Mouse (Mus musculus): ENCODE measurements around the gene Cytip. TPM values are rescaled to one million over a fixed set of nuclear protein-coding genes. Genes with fewer than 3 reads are reported as not detected.
"Not testable (repeated sequence)": the region's sequence is repeated elsewhere in the genome, so short reads cannot be mapped to it uniquely, and the experiment has no call there.

The Cytip gene
- polyA plus RNA-seq, 1 experiment from 2014 or later = 0.95 TPM

- no peak overlapping the region for H3K9ac ChIP-seq (replicated peaks; ENCODE audit: low read depth, low read length)
- no peaks in the 10 kb centered on the region for H3K9me3 ChIP-seq (ENCODE audit: control insufficient read depth, low read depth, low read length)
- no peaks in the 10 kb centered on the region for H3K36me3 ChIP-seq (ENCODE audit: control insufficient read depth, insufficient read depth, low read length)
- H3K4me2 ChIP-seq (replicated peaks; ENCODE audit: low read depth, low read length) = no peak overlapping the region
- no peak overlapping the region for H3K4me3 ChIP-seq (ENCODE audit: low read depth, low read length)
- no peak overlapping the region for H3K27ac ChIP-seq (ENCODE audit: low read length)
- no peaks in the 10 kb centered on the region for H3K4me1 ChIP-seq (ENCODE audit: control insufficient read depth, insufficient read depth, low read length)
- no peak for ATAC-seq (ENCODE audit: insufficient number of reproducible peaks, insufficient read depth, low FRiP score, low read depth)
- 67% methylated on average over 4 of the region's 4 CpGs for WGBS
- no peaks in the 10 kb centered on the region for H3K27me3 ChIP-seq (ENCODE audit: control insufficient read depth, insufficient read depth, low read length)
Measured at GRCm38 (mm10) chr2:58111105-58111504, 84.2 kb downstream of the Cytip start.

GRCm38 (mm10) chr2:58107887-58108286, 87.4 kb downstream of the Cytip start:
- H3K36me3 ChIP-seq (ENCODE audit: control insufficient read depth, insufficient read depth, low read length); H3K9me3 ChIP-seq (ENCODE audit: control insufficient read depth, low read depth, low read length); ATAC-seq (ENCODE audit: insufficient number of reproducible peaks, insufficient read depth, low FRiP score, low read depth); H3K4me3 ChIP-seq (ENCODE audit: low read depth, low read length); H3K27me3 ChIP-seq (ENCODE audit: control insufficient read depth, insufficient read depth, low read length); H3K4me1 ChIP-seq (ENCODE audit: control insufficient read depth, insufficient read depth, low read length); H3K9ac ChIP-seq (replicated peaks; ENCODE audit: low read depth, low read length); H3K4me2 ChIP-seq (replicated peaks; ENCODE audit: low read depth, low read length); H3K27ac ChIP-seq (ENCODE audit: low read length): not testable (repeated sequence)
- WGBS = 90% methylated on average over 10 of the region's 16 CpGs

GRCm38 (mm10) chr2:58107046-58107445, 88.3 kb downstream of the Cytip start:
- Histone ChIP-seq H3K4me3 (ENCODE audit: low read depth, low read length) (no peak overlapping the region), H3K4me1 (ENCODE audit: control insufficient read depth, insufficient read depth, low read length) (no peaks in the 10 kb centered on the region), H3K9ac (replicated peaks; ENCODE audit: low read depth, low read length) (no peak overlapping the region), H3K27me3 (ENCODE audit: control insufficient read depth, insufficient read depth, low read length) (no peaks in the 10 kb centered on the region), H3K9me3 (ENCODE audit: control insufficient read depth, low read depth, low read length) (no peaks in the 10 kb centered on the region), H3K4me2 (replicated peaks; ENCODE audit: low read depth, low read length) (no peak overlapping the region), H3K36me3 (ENCODE audit: control insufficient read depth, insufficient read depth, low read length) (no peaks in the 10 kb centered on the region), H3K27ac (ENCODE audit: low read length) (no peak overlapping the region)
- no peak for ATAC-seq (ENCODE audit: insufficient number of reproducible peaks, insufficient read depth, low FRiP score, low read depth)
- WGBS = 87% methylated on average over 6 of the region's 6 CpGs

- no peak for ATAC-seq (ENCODE audit: insufficient number of reproducible peaks, insufficient read depth, low FRiP score, low read depth)
- Histone ChIP-seq H3K4me3 (ENCODE audit: low read depth, low read length) (no peak overlapping the region), H3K36me3 (ENCODE audit: control insufficient read depth, insufficient read depth, low read length) (no peaks in the 10 kb centered on the region), H3K4me2 (replicated peaks; ENCODE audit: low read depth, low read length) (no peak overlapping the region), H3K4me1 (ENCODE audit: control insufficient read depth, insufficient read depth, low read length) (no peaks in the 10 kb centered on the region), H3K27ac (ENCODE audit: low read length) (no peak overlapping the region), H3K9ac (replicated peaks; ENCODE audit: low read depth, low read length) (no peak overlapping the region), H3K27me3 (ENCODE audit: control insufficient read depth, insufficient read depth, low read length) (no peaks in the 10 kb centered on the region), H3K9me3 (ENCODE audit: control insufficient read depth, low read depth, low read length) (no peaks in the 10 kb centered on the region)
- 50% methylated on average over 1 of the region's 1 CpGs for WGBS
Measured at GRCm38 (mm10) chr2:58094818-58095217, 100.5 kb downstream of the Cytip start.

- H3K4me3 ChIP-seq (ENCODE audit: low read depth, low read length) = no peak overlapping the region
- no peak overlapping the region for H3K27ac ChIP-seq (ENCODE audit: low read length)
- no peaks in the 10 kb centered on the region for H3K4me1 ChIP-seq (ENCODE audit: control insufficient read depth, insufficient read depth, low read length)
- H3K9ac ChIP-seq (replicated peaks; ENCODE audit: low read depth, low read length) = no peak overlapping the region
- no peaks in the 10 kb centered on the region for H3K27me3 ChIP-seq (ENCODE audit: control insufficient read depth, insufficient read depth, low read length)
- no peak for ATAC-seq (ENCODE audit: insufficient number of reproducible peaks, insufficient read depth, low FRiP score, low read depth)
- no peaks in the 10 kb centered on the region for H3K9me3 ChIP-seq (ENCODE audit: control insufficient read depth, low read depth, low read length)
- H3K4me2 ChIP-seq (replicated peaks; ENCODE audit: low read depth, low read length) = no peak overlapping the region
- WGBS = 67% methylated on average over 1 of the region's 1 CpGs
- no peaks in the 10 kb centered on the region for H3K36me3 ChIP-seq (ENCODE audit: control insufficient read depth, insufficient read depth, low read length)
Measured at GRCm38 (mm10) chr2:58086420-58086819, 108.9 kb downstream of the Cytip start.

GRCm38 (mm10) chr2:58079849-58080248, 115.5 kb downstream of the Cytip start:
- Histone ChIP-seq H3K4me1 (ENCODE audit: control insufficient read depth, insufficient read depth, low read length) (no peaks in the 10 kb centered on the region), H3K9me3 (ENCODE audit: control insufficient read depth, low read depth, low read length) (no peaks in the 10 kb centered on the region), H3K27ac (ENCODE audit: low read length) (no peak overlapping the region), H3K36me3 (ENCODE audit: control insufficient read depth, insufficient read depth, low read length) (no peaks in the 10 kb centered on the region), H3K9ac (replicated peaks; ENCODE audit: low read depth, low read length) (no peak overlapping the region), H3K27me3 (ENCODE audit: control insufficient read depth, insufficient read depth, low read length) (no peaks in the 10 kb centered on the region), H3K4me2 (replicated peaks; ENCODE audit: low read depth, low read length) (no peak overlapping the region), H3K4me3 (ENCODE audit: low read depth, low read length) (no peak overlapping the region)
- WGBS = 58% methylated on average over 1 of the region's 1 CpGs
- ATAC-seq (ENCODE audit: insufficient number of reproducible peaks, insufficient read depth, low FRiP score, low read depth) = no peak

Other genes with a start within 250 kb of the Cytip start
- gene Galnt5, start 197.6 kb downstream of the Cytip start, polyA plus RNA-seq (2014; fragmentation: Nextera tagmentation; extraction: Ambion mirVana) = 2.9 and 3.7 TPM in 2 replicates
- 0.07 TPM in 1 of 2 replicates, not detected in the other for gene Ermn, start 142.7 kb downstream of the Cytip start, polyA plus RNA-seq (2014; fragmentation: Nextera tagmentation; extraction: Ambion mirVana)
- 0.71 and 0.86 TPM in 2 replicates for gene Acvr1c, start 162.4 kb upstream of the Cytip start, polyA plus RNA-seq (2014; fragmentation: Nextera tagmentation; extraction: Ambion mirVana)

Measured in stomach, embryonic 14.5 days (tissue).